Mouse (Mus musculus): Measurements from ENCODE around the gene Cnpy2. TPM values are rescaled to one million over a fixed set of nuclear protein-coding genes. Genes with fewer than 3 reads are reported as not detected.

The Cnpy2 gene
- polyA plus RNA-seq, 1 experiment = 46.6 TPM

GRCm38 (mm10) chr10:128374393-128374792 lies 52.1 kb downstream of the Cnpy2 start:
- Histone ChIP-seq H3K4me3 (ENCODE audit: low read depth, low read length) (no peak overlapping the region), H3K4me1 (ENCODE audit: control insufficient read depth, insufficient read depth, insufficient read length, low read length) (peaks cover 18% of the 10 kb centered on the region; the same call in 1 of the 2 replicates), H3K27ac (ENCODE audit: insufficient read depth, low read depth, low read length) (no peak overlapping the region), H3K36me3 (ENCODE audit: control insufficient read depth, insufficient read depth, low read length) (no peaks in the 10 kb centered on the region), H3K27me3 (ENCODE audit: control insufficient read depth, insufficient read depth, low read length) (no peaks in the 10 kb centered on the region)
- TF ChIP-seq POLR2A (IDR thresholded peaks at IDR 0.05; ENCODE audit: low read depth, low read length) = no peak
- peak; percentile 27; the same call in 1 of the 2 replicates for TF ChIP-seq CTCF (IDR thresholded peaks at IDR 0.05; ENCODE audit: extremely low read depth, insufficient read length, insufficient replicate concordance, low read depth, low read length)
- 79% methylated on average over 6 of the region's 6 CpGs for WGBS

DNA sequence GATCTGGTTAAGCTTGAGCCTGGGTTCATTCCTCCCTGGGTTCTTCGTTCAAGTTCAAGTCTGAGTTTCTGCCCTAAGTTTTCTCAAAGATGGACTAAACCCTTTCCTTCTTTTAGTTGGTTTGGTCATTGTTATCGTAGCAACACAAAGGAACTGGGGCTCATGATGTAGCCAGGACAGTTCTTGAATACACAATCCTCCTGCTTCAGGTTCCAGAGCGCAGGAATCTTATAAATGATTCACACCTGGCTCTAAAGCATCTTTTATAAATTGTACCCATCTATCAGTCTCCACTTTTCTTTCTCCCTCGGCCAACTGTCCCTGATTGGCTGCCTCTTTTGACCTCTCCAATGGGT lies 53.8 kb downstream of the Cnpy2 start:
- peaks cover 11% of the 10 kb centered on the region; the same call in 1 of the 2 replicates for H3K4me1 ChIP-seq (ENCODE audit: control insufficient read depth, insufficient read depth, insufficient read length, low read length)
- no peak for TF ChIP-seq POLR2A (IDR thresholded peaks at IDR 0.05; ENCODE audit: low read depth, low read length)
- TF ChIP-seq CTCF (IDR thresholded peaks at IDR 0.05; ENCODE audit: extremely low read depth, insufficient read length, insufficient replicate concordance, low read depth, low read length) = no peak
- 47% methylated on average over 4 of the region's 4 CpGs for WGBS
- H3K27ac ChIP-seq (ENCODE audit: insufficient read depth, low read depth, low read length) = peak overlapping the region; percentile 73
- H3K4me3 ChIP-seq (ENCODE audit: low read depth, low read length) = no peak overlapping the region
- no peaks in the 10 kb centered on the region for H3K27me3 ChIP-seq (ENCODE audit: control insufficient read depth, insufficient read depth, low read length)
- no peaks in the 10 kb centered on the region; the same call in 1 of the 2 replicates for H3K36me3 ChIP-seq (ENCODE audit: control insufficient read depth, insufficient read depth, low read length)

DNA sequence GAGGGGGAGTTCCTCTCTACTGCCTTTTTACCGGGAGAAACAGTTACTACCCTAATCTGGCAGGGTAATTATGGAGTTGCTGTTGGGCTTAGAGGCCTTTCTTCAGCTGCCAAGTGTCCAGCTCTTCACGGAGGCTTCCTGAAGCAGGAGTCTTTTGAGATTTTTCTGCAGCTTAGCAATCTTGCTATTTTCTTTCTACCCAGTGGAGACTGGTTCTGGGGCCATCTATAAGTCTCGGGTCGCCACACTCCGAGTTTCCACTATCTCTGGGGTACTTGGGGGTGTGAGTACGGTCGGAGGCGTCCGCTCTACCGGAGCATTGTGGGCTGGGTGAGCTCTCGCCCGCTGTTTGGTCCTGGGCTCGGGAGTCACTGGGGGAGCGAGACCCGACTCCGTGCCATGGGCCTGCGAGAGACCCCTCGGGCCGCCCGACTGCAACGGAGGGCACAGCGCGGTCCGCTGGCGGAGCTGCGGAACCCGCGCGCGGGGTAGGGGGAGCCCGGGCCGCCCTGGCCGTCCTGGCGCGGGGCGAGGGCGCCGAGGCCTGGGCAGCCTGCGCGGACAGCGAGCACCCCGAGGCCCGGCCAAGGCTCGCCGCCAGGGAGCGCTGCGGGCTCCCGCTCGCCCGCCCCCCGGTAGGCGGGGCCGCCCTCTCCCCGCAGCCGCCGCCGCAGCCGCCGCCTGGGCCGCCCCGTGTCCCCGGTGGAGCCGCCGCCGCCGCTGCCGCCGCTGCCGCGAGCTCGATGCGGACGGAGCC lies 54.4 kb downstream of the Cnpy2 start, which contains the start of gene Ankrd52:
Gene Ankrd52, plus strand, starts transcription at position 661 of the 757 bp plus-strand sequence.
- H3K27me3 ChIP-seq (ENCODE audit: control insufficient read depth, insufficient read depth, low read length) = no peaks in the 10 kb centered on the region
- TF ChIP-seq CTCF (IDR thresholded peaks at IDR 0.05; ENCODE audit: extremely low read depth, insufficient read length, insufficient replicate concordance, low read depth, low read length) = peak; percentile 42; the same call in 1 of the 2 replicates
- 0 out of 2 replicates have a peak, but pooled peaks have one; percentile 2 for TF ChIP-seq POLR2A (IDR thresholded peaks at IDR 0.05; ENCODE audit: low read depth, low read length)

More for the DNA sequence above, 54.4 kb downstream of the Cnpy2 start, which contains the start of gene Ankrd52:
- Histone ChIP-seq H3K4me3 (ENCODE audit: low read depth, low read length) (peak within 1 kb of the TSS; percentile 95), H3K27ac (ENCODE audit: insufficient read depth, low read depth, low read length) (peak within 1 kb of the TSS; percentile 73), H3K4me1 (ENCODE audit: control insufficient read depth, insufficient read depth, insufficient read length, low read length) (peaks cover 11% of the 10 kb centered on the region; the same call in 1 of the 2 replicates), H3K36me3 (ENCODE audit: control insufficient read depth, insufficient read depth, low read length) (peaks cover 3% of the 10 kb centered on the region)
- WGBS = under 1% methylated on average over 56 of the region's 73 CpGs

Other genes starting within 250 kb of the Cnpy2 start
- gene Atp5b, start 239.2 kb upstream of the Cnpy2 start, polyA plus RNA-seq (2012; rRNA removed) = 4,528 and 5,521 TPM in 2 replicates
- 14.1 and 30.8 TPM in 2 replicates for gene Baz2a, start 230.9 kb upstream of the Cnpy2 start, polyA plus RNA-seq (2012; rRNA removed)
- gene Rbms2, start 142.2 kb upstream of the Cnpy2 start, polyA plus RNA-seq (2012; rRNA removed) = 20.8 and 34.9 TPM in 2 replicates
- 7.5 and 28.7 TPM in 2 replicates for gene Gls2, start 128.0 kb upstream of the Cnpy2 start, polyA plus RNA-seq (2012; rRNA removed)
- 9.4 and 10.5 TPM in 2 replicates for gene Spryd4, start 110.7 kb upstream of the Cnpy2 start, polyA plus RNA-seq (2012; rRNA removed)
- gene Mip, start 96.6 kb upstream of the Cnpy2 start, polyA plus RNA-seq (2012; rRNA removed) = not detected in 2 replicates
- gene Timeless, start 90.4 kb upstream of the Cnpy2 start, polyA plus RNA-seq (2012; rRNA removed) = 1.5 and 2.0 TPM in 2 replicates
- 0.05 TPM in 1 of 2 replicates, not detected in the other for gene Apon, start 68.4 kb upstream of the Cnpy2 start, polyA plus RNA-seq (2012; rRNA removed)
- 0.08 TPM in 1 of 2 replicates, not detected in the other for gene Apof, start 53.8 kb upstream of the Cnpy2 start, polyA plus RNA-seq (2012; rRNA removed)
- 15.3 and 46.8 TPM in 2 replicates for gene Stat2, start 51.9 kb upstream of the Cnpy2 start, polyA plus RNA-seq (2012; rRNA removed)
- not detected in 2 replicates for gene Il23a, start 23.7 kb upstream of the Cnpy2 start, polyA plus RNA-seq (2012; rRNA removed)
- gene Pan2, start 19.1 kb upstream of the Cnpy2 start, polyA plus RNA-seq (2012; rRNA removed) = 10.3 and 17.7 TPM in 2 replicates
- 233 and 588 TPM in 2 replicates for gene Cs, start 15.3 kb downstream of the Cnpy2 start, polyA plus RNA-seq (2012; rRNA removed)
- 36.5 and 79.1 TPM in 2 replicates for gene Coq10a, start 46.5 kb downstream of the Cnpy2 start, polyA plus RNA-seq (2012; rRNA removed)
- gene Ankrd52, start 54.7 kb downstream of the Cnpy2 start, polyA plus RNA-seq (2012; rRNA removed) = 15.3 and 22.1 TPM in 2 replicates
- gene Slc39a5, start 78.8 kb downstream of the Cnpy2 start, polyA plus RNA-seq (2012; rRNA removed) = 165 and 301 TPM in 2 replicates
- 21.6 and 37.8 TPM in 2 replicates for gene Nabp2, start 89.0 kb downstream of the Cnpy2 start, polyA plus RNA-seq (2012; rRNA removed)
- 11.0 and 23.0 TPM in 2 replicates for gene Rnf41, start 89.2 kb downstream of the Cnpy2 start, polyA plus RNA-seq (2012; rRNA removed)
- 44.0 and 98.4 TPM in 2 replicates for gene Smarcc2, start 136.8 kb downstream of the Cnpy2 start, polyA plus RNA-seq (2012; rRNA removed)
- 492 and 749 TPM in 2 replicates for gene Myl6, start 171.7 kb downstream of the Cnpy2 start, polyA plus RNA-seq (2012; rRNA removed)
- gene Myl6b, start 176.2 kb downstream of the Cnpy2 start, polyA plus RNA-seq (2012; rRNA removed) = 0.43 and 1.2 TPM in 2 replicates
- gene Esyt1, start 203.4 kb downstream of the Cnpy2 start, polyA plus RNA-seq (2012; rRNA removed) = 20.0 and 26.3 TPM in 2 replicates
- gene Zc3h10, start 225.3 kb downstream of the Cnpy2 start, polyA plus RNA-seq (2012; rRNA removed) = 6.4 and 15.2 TPM in 2 replicates
- gene Rpl41, start 226.8 kb downstream of the Cnpy2 start, polyA plus RNA-seq (2012; rRNA removed) = 1,613 and 1,655 TPM in 2 replicates
- 3.2 and 6.9 TPM in 2 replicates for gene Pa2g4, start 243.5 kb downstream of the Cnpy2 start, polyA plus RNA-seq (2012; rRNA removed)

All from small intestine, adult 2 months (tissue).